Mouse (Mus musculus) inflammation-experienced regulatory T-cells, adult 16 weeks (primary cell): Measurements from ENCODE around the gene 2700049A03Rik. TPM values are rescaled to one million over a fixed set of nuclear protein-coding genes. Genes with fewer than 3 reads are reported as not detected.

Experiments
- polyA plus RNA-seq: library from polyadenylated mRNA; unstranded; fragments of 100-300 nt; shearing (Covaris generic); gene quantifications from one replicate; pipeline ENCODE4 v1.2.1, GENCODE M21; 2017

2700049A03Rik gene
- polyA plus RNA-seq: 13.3 TPM

DNA sequence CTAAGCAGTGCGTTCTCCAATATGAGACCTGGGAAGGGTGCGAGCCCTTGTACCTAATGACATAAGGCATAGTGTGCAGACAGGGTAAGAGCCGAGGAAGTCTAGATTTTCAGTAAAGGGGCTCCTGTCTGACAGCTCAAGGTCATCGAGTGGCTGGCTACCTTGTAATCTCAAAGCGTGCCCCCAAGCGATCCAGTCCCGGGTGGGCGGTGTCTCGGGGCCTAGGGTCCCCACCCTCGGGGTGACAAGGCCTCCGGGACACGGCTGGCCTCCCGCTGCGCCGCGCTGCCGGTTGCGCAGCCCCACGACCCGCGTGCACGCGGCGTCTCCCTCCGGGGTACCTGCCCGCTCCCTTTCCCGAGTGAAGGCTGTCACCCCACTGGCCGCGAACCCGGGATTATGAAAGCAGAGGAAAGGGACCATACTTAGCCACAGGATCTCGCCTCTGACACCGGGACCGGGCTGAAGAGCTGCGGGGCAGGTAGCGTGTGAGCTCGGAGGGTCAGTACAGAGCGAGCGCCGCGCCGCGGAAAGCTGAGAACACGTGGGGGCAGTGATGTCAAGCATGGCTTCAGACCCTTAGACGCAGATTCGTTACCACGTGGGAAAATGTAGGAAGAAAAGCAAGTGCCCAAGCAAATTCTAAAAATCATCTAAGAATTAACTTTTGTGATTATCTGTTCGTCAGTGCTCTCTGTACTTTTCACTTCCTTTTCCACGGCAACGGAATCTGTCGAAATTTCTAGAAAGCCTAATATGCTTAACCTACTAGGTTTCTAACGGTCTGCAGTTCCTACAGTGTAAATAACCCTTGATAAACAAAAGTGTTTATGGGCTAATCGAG, at the start of gene 2700049A03Rik, which contains the start of gene Timm9:
Gene 2700049A03Rik (plus strand): TSS at position 719 of the 844 bp plus-strand sequence.
Gene Timm9 (minus strand): TSS at position 555 of the 844 bp plus-strand sequence.

DNA sequence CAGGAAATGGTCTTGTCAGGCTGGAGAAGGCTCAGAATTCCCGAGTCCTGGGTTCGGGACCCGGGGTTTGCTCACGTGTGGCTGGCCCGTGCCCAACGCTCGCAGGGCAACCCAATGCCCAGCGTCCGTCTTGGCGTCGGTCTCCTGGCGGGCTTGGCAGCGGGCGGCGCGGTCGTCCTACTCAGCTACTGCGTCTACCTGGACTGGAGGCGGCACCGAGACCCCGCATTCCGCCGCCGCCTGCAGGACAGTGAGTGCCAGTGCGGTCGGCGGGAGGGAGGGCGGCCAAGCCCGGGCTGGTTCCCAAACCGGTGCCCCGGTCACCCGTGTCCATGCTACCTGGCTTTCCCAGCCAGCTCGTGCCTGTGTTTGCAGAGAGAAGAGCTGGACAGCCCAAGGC, 25.3 kb upstream of the 2700049A03Rik start, which contains the start of gene Tomm20l:
Gene Tomm20l (plus strand): TSS at position 98 of the 400 bp plus-strand sequence.

Other genes with a start within 250 kb of the 2700049A03Rik start
- gene Actr10, start 199.0 kb upstream of the 2700049A03Rik start, polyA plus RNA-seq: 338 TPM
- 424 TPM for gene Psma3, start 162.2 kb upstream of the 2700049A03Rik start, polyA plus RNA-seq
- 184 TPM for gene Arid4a, start 120.9 kb upstream of the 2700049A03Rik start, polyA plus RNA-seq
- not detected for gene Tomm20l, start 25.4 kb upstream of the 2700049A03Rik start, polyA plus RNA-seq
- 46.6 TPM for gene Timm9, start 164 bp upstream of the 2700049A03Rik start, polyA plus RNA-seq
- gene Dact1, start 173.0 kb downstream of the 2700049A03Rik start, polyA plus RNA-seq: not detected